Mouse (Mus musculus): ENCODE results near the gene Gm10188. TPM values are rescaled to one million over a fixed set of nuclear protein-coding genes. Genes with fewer than 3 reads are reported as not detected.

Gm10188 gene
- polyA plus RNA-seq, 3 experiments from 2014 or later: not detected

DNA sequence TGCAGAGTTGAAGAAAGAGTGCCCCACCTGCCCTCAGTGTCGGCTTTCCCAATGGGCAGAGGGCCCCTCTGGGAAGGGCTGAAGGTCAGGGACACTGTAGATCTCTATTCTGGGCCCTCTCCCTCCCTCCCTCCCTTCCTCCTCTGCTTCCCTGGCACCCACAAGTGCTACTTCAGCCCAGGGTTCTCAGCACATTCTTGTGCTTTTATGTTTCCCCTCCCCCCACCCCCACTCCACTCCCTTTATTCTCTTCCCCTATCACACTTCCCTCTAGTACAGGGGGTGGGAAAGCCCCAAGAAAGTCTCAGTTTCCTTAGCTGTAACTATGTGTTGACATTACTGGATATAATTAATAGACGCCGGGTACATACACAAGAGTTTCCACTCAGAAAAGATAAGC is 34.9 kb downstream of the Gm10188 start:
- ATAC-seq: no peak

DNA sequence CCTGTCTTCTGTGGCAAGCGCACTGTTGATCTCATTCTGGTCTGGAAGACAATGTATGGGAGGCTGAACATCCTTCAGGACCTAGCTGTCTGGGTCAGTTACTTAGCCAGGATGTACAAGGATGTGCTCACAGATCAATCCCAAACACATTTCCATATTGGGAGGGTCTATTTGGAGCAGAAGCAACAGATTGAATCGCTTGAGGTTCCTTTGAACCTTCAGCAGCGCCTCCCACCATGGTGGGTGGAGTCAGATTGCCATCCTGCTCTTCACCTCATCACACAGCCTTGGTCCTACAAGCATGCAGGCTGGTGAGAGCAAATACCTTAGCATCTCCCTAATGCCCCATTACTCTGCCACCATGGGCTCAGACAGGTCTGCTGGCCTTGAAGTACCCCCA is 35.8 kb downstream of the Gm10188 start:
- no peak for ATAC-seq

GRCm38 (mm10) chr1:132191786-132192680 is 37.5 kb downstream of the Gm10188 start:
- ATAC-seq: no peak

DNA sequence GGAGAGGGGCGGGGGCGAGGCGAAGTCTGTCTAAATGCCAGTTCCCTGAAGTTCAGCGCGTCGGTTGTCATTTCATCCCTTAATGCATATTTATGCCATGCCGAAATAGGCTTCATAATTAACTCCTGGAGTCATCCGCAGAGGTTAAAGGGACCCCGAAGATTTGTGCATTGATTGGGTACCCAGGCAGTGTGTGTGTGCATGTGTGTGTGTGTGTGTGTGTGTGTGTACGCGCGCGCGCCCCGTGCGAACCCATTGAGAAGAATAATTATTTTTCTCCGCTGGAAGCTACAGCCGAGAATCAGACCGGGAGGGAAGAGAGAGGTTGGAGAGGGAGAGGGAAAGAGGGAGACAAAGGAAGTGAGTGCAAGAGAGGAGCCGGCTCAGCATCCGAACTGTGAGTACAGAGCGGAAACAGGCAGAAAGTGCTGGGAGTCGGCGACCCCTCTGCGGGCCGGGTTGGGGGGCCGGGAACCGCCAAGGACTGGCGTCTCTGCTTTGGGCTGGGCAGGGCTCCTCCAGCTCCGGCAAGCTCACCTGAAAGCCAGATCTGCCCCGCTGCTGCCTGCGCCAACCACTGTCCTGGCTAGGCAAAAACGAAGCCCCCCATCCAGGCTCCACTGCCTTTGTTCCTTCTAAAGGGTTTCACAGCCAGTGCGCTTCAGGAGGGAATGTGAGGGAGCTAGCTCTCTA is 38.3 kb downstream of the Gm10188 start, which contains the start of the genes Lemd1 and AC124108.1:
Lemd1 (plus strand) TSS at position 339 of the 693 bp plus-strand sequence.
AC124108.1 (plus strand) TSS at position 365 of the 693 bp plus-strand sequence.
- ATAC-seq: no peak

- no peak for ATAC-seq
Measured at GRCm38 (mm10) chr1:132190621-132191092, 38.9 kb downstream of the Gm10188 start.

GRCm38 (mm10) chr1:132190040-132190513 is 39.5 kb downstream of the Gm10188 start:
- ATAC-seq: no peak

- no peak for ATAC-seq
Measured at GRCm38 (mm10) chr1:132189231-132189630, 40.3 kb downstream of the Gm10188 start.

GRCm38 (mm10) chr1:132188442-132189066 is 41.0 kb downstream of the Gm10188 start:
- ATAC-seq: no peak

DNA sequence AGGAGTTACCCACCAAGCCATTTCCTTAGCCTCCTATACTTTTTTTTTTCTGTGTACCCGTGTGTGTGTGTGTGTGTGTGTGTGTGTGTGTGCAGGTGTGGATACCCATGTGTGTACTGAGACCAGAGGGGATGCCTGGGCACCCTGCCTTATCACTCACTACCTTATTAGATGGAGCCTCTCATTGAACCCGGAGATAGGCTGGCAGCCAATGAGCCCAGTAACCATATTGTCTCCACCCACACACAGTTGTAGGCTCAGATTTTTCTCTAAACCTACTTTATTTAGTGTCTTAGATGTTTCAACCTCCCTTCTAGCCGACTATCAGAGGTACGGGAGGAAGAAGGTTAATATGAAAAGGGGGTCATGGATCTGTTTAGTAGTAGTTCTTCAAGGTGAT is 43.3 kb downstream of the Gm10188 start:
- ATAC-seq: no peak

Other genes starting within 250 kb of the Gm10188 start
- 10 to 100 TPM; 50.1 to 81.8 (median 79.3) TPM for gene Elk4, start 222.2 kb downstream of the Gm10188 start, polyA plus RNA-seq (2017; shearing (Covaris generic))
- gene Mfsd4a, start 161.7 kb downstream of the Gm10188 start, polyA plus RNA-seq (2017; shearing (Covaris generic)): 10 to 100 TPM; 34.3 to 43.4 (median 41.3) TPM
- gene Cdk18, start 90.1 kb downstream of the Gm10188 start, polyA plus RNA-seq (2017; shearing (Covaris generic)): not detected
- gene Lemd1, start 38.3 kb downstream of the Gm10188 start, polyA plus RNA-seq (2017; shearing (Covaris generic)): not detected
- not detected for gene AC124108.1, start 38.3 kb downstream of the Gm10188 start, polyA plus RNA-seq (2017; shearing (Covaris generic))
- not detected for gene Klhdc8a, start 68.9 kb upstream of the Gm10188 start, polyA plus RNA-seq (2017; shearing (Covaris generic))
- gene Nuak2, start 86.4 kb upstream of the Gm10188 start, polyA plus RNA-seq (2017; shearing (Covaris generic)): 1 to 10 TPM; 2.2 to 3.0 (median 2.6) TPM
- 1 to 10 TPM in 2 of 3 experiments, under 1 TPM in 1; 0.39 to 1.2 (median 1.2) TPM for gene Tmcc2, start 161.5 kb upstream of the Gm10188 start, polyA plus RNA-seq (2017; shearing (Covaris generic))
- gene Dstyk, start 187.8 kb upstream of the Gm10188 start, polyA plus RNA-seq (2017; shearing (Covaris generic)): 1 to 10 TPM; 1.7 to 9.0 (median 5.9) TPM
- gene Rbbp5, start 247.6 kb upstream of the Gm10188 start, polyA plus RNA-seq (2017; shearing (Covaris generic)): 10 to 100 TPM; 29.5 to 33.6 (median 31.0) TPM

Data from inflammation-experienced regulatory T-cells, adult 6 months (primary cell).